Comparison of ENCODE assay signal across 8 mouse cellular contexts in the genomic region with DNA sequence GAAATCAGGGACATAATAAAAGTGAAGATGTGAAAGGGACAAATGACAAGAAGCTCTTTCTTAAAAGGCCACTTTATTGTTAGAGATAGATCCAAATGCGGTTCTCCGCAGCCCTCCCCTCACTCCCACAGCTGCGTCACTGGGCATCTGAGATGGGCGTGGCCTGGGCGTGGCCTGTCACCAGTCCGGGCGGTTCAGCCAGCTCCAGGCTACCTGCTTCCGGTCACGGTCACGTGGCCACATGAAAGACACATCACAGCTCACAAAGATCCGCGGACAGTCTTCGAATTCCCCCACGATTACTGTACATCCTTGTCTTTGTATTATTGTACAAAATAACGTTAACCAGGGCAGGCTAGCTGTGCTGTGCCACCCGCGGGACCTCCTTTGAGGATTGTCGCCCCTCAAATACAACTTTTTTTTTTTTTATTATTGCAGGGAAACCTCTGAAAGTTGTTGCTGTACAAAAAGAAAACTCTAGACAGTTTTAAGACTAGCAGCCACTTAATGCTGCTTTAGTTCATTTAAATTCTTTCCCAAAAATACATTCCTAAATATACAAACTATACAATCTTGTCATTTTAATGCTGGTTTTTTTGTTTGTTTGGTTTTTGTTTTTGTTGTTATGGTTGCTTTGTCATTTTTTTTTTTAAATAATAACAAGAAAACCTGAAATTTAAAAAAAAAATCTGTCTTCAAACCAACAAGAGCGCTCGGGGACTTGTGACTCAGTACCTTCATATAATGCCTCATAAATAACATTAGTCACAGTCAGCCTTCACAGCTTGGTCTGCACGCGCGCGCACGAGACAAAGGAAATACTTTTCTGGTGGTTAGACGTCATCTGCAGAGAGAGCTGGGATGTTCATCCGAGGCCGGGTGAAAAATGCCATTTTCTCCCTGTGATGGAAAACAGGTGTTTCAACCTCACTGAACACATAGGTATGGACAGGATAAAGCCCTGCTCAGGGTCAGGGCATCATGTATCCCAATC. TPM values are rescaled to one million over a fixed set of nuclear protein-coding genes. Genes with fewer than 3 reads are reported as not detected.
DNase-seq lines count a peak whose midpoint lies in the region; ATAC-seq and TF ChIP-seq lines count a peak whose summit lies in the region.

No protein-coding gene starts in this region.

- WGBS in cerebellum, adult 2 months: 16% methylated on average over 28 of the region's 28 CpGs
- WGBS in forebrain, postnatal 0 days: 32% methylated on average over 28 of the region's 28 CpGs
- 25% methylated on average over 28 of the region's 28 CpGs for WGBS in lung, embryonic 14.5 days

- ATAC-seq in G1E (ENCODE audit: extremely low read depth, insufficient number of reproducible peaks, low FRiP score, poor library complexity, severe bottlenecking): peak; percentile 85
- ATAC-seq in forebrain, postnatal 0 days: no peak
- peak; percentile 80 to 85 for ATAC-seq in hematopoietic stem cell, adult 5-6 weeks (replicated peaks in 1 of 2; ENCODE audit: insufficient read depth in 1 of 2, low FRiP score in 2 of 2, low TSS enrichment in 1 of 2, low read depth in 1 of 2, poor library complexity in 2 of 2, severe bottlenecking in 2 of 2)
- ATAC-seq in lung, embryonic 14.5 days (ENCODE audit: insufficient read depth): peak; percentile 85
- peak; percentile 73 for ATAC-seq in neutrophil, adult 5-6 weeks (ENCODE audit: extremely low read depth, insufficient number of reproducible peaks, low FRiP score, poor library complexity, severe bottlenecking)

- H3K36me3 ChIP-seq in G1E (replicated peaks): no peaks in the 10 kb centered on the region
- H3K36me3 ChIP-seq in forebrain, postnatal 0 days (ENCODE audit: insufficient read depth): peaks cover 16% of the 10 kb centered on the region; the same call in 1 of the 2 replicates
- peaks cover 8% of the 10 kb centered on the region; the same call in 1 of the 2 replicates for H3K36me3 ChIP-seq in lung, embryonic 14.5 days (ENCODE audit: insufficient read depth)

- peak overlapping the region; percentile 42 for H3K4me2 ChIP-seq in forebrain, postnatal 0 days (ENCODE audit: low read depth)
- peak overlapping the region; percentile 66 for H3K4me2 ChIP-seq in lung, embryonic 14.5 days

- TF ChIP-seq POLR2A in cerebellum, adult 2 months (IDR thresholded peaks at IDR 0.05; ENCODE audit: borderline replicate concordance, insufficient read depth, low read length): 0 out of 2 replicates have a peak, but pooled peaks have one; percentile 24

- H3K9me3 ChIP-seq in G1E (replicated peaks): no peaks in the 10 kb centered on the region
- no peaks in the 10 kb centered on the region for H3K9me3 ChIP-seq in forebrain, postnatal 0 days (ENCODE audit: low read length)
- H3K9me3 ChIP-seq in lung, embryonic 14.5 days (ENCODE audit: low read depth, low read length): no peaks in the 10 kb centered on the region

- H3K4me3 ChIP-seq in G1E (ENCODE audit: low read depth, low read length): peak overlapping the region; percentile 68
- peak overlapping the region; percentile 49 for H3K4me3 ChIP-seq in cerebellum, adult 2 months (replicated peaks; ENCODE audit: insufficient read depth, low read depth, low read length)
- peak overlapping the region; percentile 9 for H3K4me3 ChIP-seq in forebrain, postnatal 0 days (ENCODE audit: low read depth, low read length)
- H3K4me3 ChIP-seq in lung, embryonic 14.5 days (ENCODE audit: low read depth, low read length): peak overlapping the region; percentile 32

- peaks cover 7% of the 10 kb centered on the region; the same call in 1 of the 2 replicates for H3K27me3 ChIP-seq in G1E (ENCODE audit: insufficient read depth, low read length)
- no peaks in the 10 kb centered on the region for H3K27me3 ChIP-seq in cerebellum, adult 2 months (ENCODE audit: control insufficient read depth, insufficient read depth, low read length)
- H3K27me3 ChIP-seq in forebrain, postnatal 0 days (ENCODE audit: insufficient read depth, low read length): no peaks in the 10 kb centered on the region
- H3K27me3 ChIP-seq in lung, embryonic 14.5 days (ENCODE audit: insufficient read depth, low read length): no peaks in the 10 kb centered on the region

- H3K9ac ChIP-seq in forebrain, postnatal 0 days: 0 out of 2 replicates have a peak overlapping the region, but pooled peaks have one; percentile 25
- peak overlapping the region; percentile 45 for H3K9ac ChIP-seq in lung, embryonic 14.5 days

- no peak for TF ChIP-seq CTCF in G1E (IDR thresholded peaks at IDR 0.05; ENCODE audit: low read depth, low read length)
- no peak for TF ChIP-seq CTCF in cerebellum, adult 2 months (IDR thresholded peaks at IDR 0.05; ENCODE audit: borderline replicate concordance, insufficient read depth, low read depth, low read length)
- TF ChIP-seq CTCF in forebrain, postnatal 0 days (IDR thresholded peaks at IDR 0.05; ENCODE audit: low read depth): no peak
- TF ChIP-seq CTCF in lung, embryonic 14.5 days (IDR thresholded peaks at IDR 0.05; ENCODE audit: low read depth): no peak

- DNase-seq in G1E (ENCODE audit: low spot score): peak; percentile 77
- DNase-seq in cerebellum, adult 2 months: peak; percentile 78 to 85
- DNase-seq in forebrain, postnatal 0 days: peak; percentile 56
- DNase-seq in layer of hippocampus, adult 8-10 months (ENCODE audit: low spot score in 2 of 2): peak; percentile 63 to 66
- peak; percentile 94 for DNase-seq in lung, embryonic 14.5 days
- peak; percentile 90 for DNase-seq in testis, postnatal 14 days (ENCODE audit: low spot score)

- no peak overlapping the region for H3K27ac ChIP-seq in cerebellum, adult 2 months (ENCODE audit: insufficient read depth, low read length)
- no peak overlapping the region for H3K27ac ChIP-seq in forebrain, postnatal 0 days (ENCODE audit: low read depth, low read length)
- 0 out of 2 replicates have a peak overlapping the region, but pooled peaks have one; percentile 15 for H3K27ac ChIP-seq in lung, embryonic 14.5 days (ENCODE audit: low read depth)

- H3K4me1 ChIP-seq in G1E (ENCODE audit: insufficient read depth, low read depth, low read length): peaks cover 33% of the 10 kb centered on the region
- no peaks in the 10 kb centered on the region for H3K4me1 ChIP-seq in cerebellum, adult 2 months (ENCODE audit: control insufficient read depth, insufficient read depth, low read length)
- peaks cover 2% of the 10 kb centered on the region; the same call in 1 of the 2 replicates for H3K4me1 ChIP-seq in forebrain, postnatal 0 days (ENCODE audit: insufficient read depth)
- no peaks in the 10 kb centered on the region for H3K4me1 ChIP-seq in lung, embryonic 14.5 days (ENCODE audit: insufficient read depth)

RNA-seq across cellular contexts. Expression of a gene that starts 4.3 kb away (rescaled TPM):
- total RNA-seq in G1E (2014; fragmentation: Nextera tagmentation) (150 and 161 TPM in 2 replicates), G1E (2017) (129 and 150 TPM in 2 replicates)
- polyA plus RNA-seq in G1E (2012): 7.4 and 9.5 TPM in 2 replicates
- polyA plus RNA-seq in cerebellum, adult 2 months (2012; rRNA removed): 45.7 and 45.9 TPM in 2 replicates
- 37.8 and 56.6 TPM in 2 replicates for total RNA-seq in forebrain, postnatal 0 days (2014; rRNA removed)
- polyA plus RNA-seq in forebrain, postnatal 0 days (2015; fragmentation: Nextera tagmentation; extraction: Ambion mirVana): 66.1 and 66.4 TPM in 2 replicates
- total RNA-seq in hematopoietic stem cell, adult 5-6 weeks (2017): 97.1 and 102 TPM in 2 replicates
- 10 to 100 TPM; 44.6 to 56.6 (median 51.4) TPM for total RNA-seq in layer of hippocampus, adult 8-10 months (2022)
- 91.0 and 95.8 TPM in 2 replicates for polyA plus RNA-seq in lung, embryonic 14.5 days (2014; fragmentation: Nextera tagmentation; extraction: Ambion mirVana)
- total RNA-seq in neutrophil, adult 5-6 weeks (2017): 40.3 and 49.7 TPM in 2 replicates

RNA-seq across cellular contexts. Expression of a gene that starts 40.0 kb away (rescaled TPM):
- not detected in 2 replicates for total RNA-seq in G1E (2014; fragmentation: Nextera tagmentation)
- 0.11 TPM in 1 of 2 replicates, not detected in the other for total RNA-seq in G1E (2017)
- not detected in 2 replicates for polyA plus RNA-seq in G1E (2012)
- 45.5 TPM in 2 replicates for polyA plus RNA-seq in cerebellum, adult 2 months (2012; rRNA removed)
- 51.2 and 72.6 TPM in 2 replicates for total RNA-seq in forebrain, postnatal 0 days (2014; rRNA removed)
- polyA plus RNA-seq in forebrain, postnatal 0 days (2015; fragmentation: Nextera tagmentation; extraction: Ambion mirVana): 32.9 and 35.4 TPM in 2 replicates
- total RNA-seq in hematopoietic stem cell, adult 5-6 weeks (2017): 0.15 TPM in 1 of 2 replicates, not detected in the other
- total RNA-seq in layer of hippocampus, adult 8-10 months (2022): 10 to 100 TPM; 37.1 to 42.2 (median 41.1) TPM
- 0.12 TPM in 1 of 2 replicates, not detected in the other for polyA plus RNA-seq in lung, embryonic 14.5 days (2014; fragmentation: Nextera tagmentation; extraction: Ambion mirVana)
- not detected in 2 replicates for total RNA-seq in neutrophil, adult 5-6 weeks (2017)

Comparison
In these comparisons a context has a peak if more than half of its experiments do, and no peak if none do; other contexts are left out.
1. H3K4me3 ChIP-seq: peak in every context shown above with its lines; median percentile 68 in G1E; 49 in cerebellum, adult 2 months; 32 in lung, embryonic 14.5 days; 9 in forebrain, postnatal 0 days.
2. RNA of a gene that starts 40.0 kb away (total RNA-seq): 51.2 to 72.6 TPM in forebrain, postnatal 0 days and 37.1 to 42.2 TPM in layer of hippocampus, adult 8-10 months; 0.15 TPM in hematopoietic stem cell, adult 5-6 weeks, 0.11 TPM in G1E and not detected in neutrophil, adult 5-6 weeks; every median in the first group is over 10 times any median in the second.
3. Peak in every context shown above with its lines, with median percentiles within 50 percentile points of each other: DNase-seq.